Mouse (Mus musculus): ENCODE results near the gene Pcdh7. TPM values are rescaled to one million over a fixed set of nuclear protein-coding genes. Genes with fewer than 3 reads are reported as not detected.

Pcdh7 gene
- polyA plus RNA-seq, 2 experiments: 0.34 to 0.64 TPM

DNA sequence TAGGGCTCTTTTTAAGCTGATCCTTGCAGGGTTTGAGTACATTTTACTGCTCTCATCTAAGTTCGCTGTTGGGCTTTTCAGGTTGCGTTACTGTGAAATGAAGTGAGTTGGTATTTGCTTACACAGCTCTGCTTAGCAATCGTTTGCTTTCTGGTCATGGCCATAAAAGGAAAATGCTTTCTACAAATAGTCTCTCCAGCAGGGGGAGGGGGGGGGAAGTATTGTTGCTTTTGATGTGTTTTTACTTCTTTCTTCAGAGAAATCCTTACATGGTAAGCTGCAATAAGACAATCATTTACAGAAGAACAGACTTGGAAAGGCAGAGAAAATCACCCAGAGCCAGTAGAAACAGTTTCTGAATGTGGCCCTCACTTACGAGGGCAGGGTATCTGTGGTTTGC lies 150.9 kb downstream of the Pcdh7 start:
- ATAC-seq (ENCODE audit: insufficient read depth): no peak
- H3K4me1 ChIP-seq (replicated peaks; ENCODE audit: control insufficient read depth in 2 of 2, insufficient read depth in 2 of 2, low read length in 1 of 2): no peaks in the 10 kb centered on the region
- no peak overlapping the region for H3K4me3 ChIP-seq (ENCODE audit: insufficient read depth in 1 of 2, low read depth in 2 of 2, low read length in 2 of 2)
- H3K9me3 ChIP-seq (ENCODE audit: control insufficient read depth, low read length): no peaks in the 10 kb centered on the region
- no peak for DNase-seq (ENCODE audit: low read depth in 3 of 3, low spot score in 3 of 3)
- no peaks in the 10 kb centered on the region for H3K27me3 ChIP-seq (ENCODE audit: control insufficient read depth, insufficient read depth, low read length)
- TF ChIP-seq EP300 (IDR thresholded peaks at IDR 0.05; ENCODE audit: low read depth): no peak
- TF ChIP-seq CTCF (IDR thresholded peaks at IDR 0.05; ENCODE audit: low read depth): no peak
- no peaks in the 10 kb centered on the region for H3K36me3 ChIP-seq (replicated peaks; ENCODE audit: control insufficient read depth, insufficient read depth, low read depth)
- H3K27ac ChIP-seq: no peak overlapping the region
- no peak overlapping the region for H3K4me2 ChIP-seq (ENCODE audit: low read depth)
- no peak overlapping the region for H3K9ac ChIP-seq (replicated peaks)
- 54% methylated on average over 4 of the region's 4 CpGs for WGBS (ENCODE audit: insufficient replicate concordance)

DNA sequence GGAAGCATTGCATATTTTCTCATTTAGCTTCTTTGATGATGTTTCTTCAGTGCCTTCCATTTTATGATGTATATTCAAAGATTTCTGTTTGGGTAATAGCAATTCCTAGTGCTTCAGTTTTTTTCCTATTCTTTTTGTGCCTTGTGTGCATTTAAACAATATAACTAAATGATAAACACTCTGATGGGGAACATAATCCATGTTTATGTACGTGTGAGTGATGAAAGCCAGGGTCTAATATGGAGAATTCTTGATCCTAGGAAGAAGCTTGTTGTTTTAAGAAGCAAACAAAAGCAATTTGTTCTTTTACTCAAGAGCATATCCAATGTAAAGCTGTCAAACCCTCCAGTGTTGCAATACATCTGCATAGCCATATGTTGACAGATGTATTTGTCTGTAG lies 153.0 kb downstream of the Pcdh7 start:
- TF ChIP-seq EP300 (IDR thresholded peaks at IDR 0.05; ENCODE audit: low read depth) (no peak), CTCF (IDR thresholded peaks at IDR 0.05; ENCODE audit: low read depth) (no peak)
- no peak for DNase-seq (ENCODE audit: low read depth in 3 of 3, low spot score in 3 of 3)
- 52% methylated on average over 1 of the region's 1 CpGs for WGBS (ENCODE audit: insufficient replicate concordance)

DNA sequence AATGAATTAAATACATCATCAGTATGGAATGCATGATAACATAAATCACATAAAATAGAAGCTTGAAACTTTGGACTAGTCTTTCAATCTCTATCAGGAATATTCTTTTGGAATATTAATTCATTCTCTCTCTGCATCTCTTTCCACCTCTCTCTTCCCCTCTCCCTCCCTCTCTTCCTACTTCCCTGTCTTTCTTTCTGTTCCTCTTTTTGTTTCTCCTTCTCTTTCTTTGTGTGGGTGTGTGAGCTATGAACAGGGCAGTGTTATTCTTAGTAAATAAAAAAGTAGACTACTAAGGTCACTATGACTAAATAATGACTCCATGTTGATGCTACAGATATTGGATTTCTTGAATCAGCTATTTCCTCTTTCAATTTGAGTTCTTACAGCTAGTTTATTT lies 167.2 kb downstream of the Pcdh7 start:
- Histone ChIP-seq H3K36me3 (replicated peaks; ENCODE audit: control insufficient read depth, insufficient read depth, low read depth) (no peaks in the 10 kb centered on the region), H3K4me1 (replicated peaks; ENCODE audit: control insufficient read depth in 2 of 2, insufficient read depth in 2 of 2, low read length in 1 of 2) (no peaks in the 10 kb centered on the region), H3K4me3 (ENCODE audit: insufficient read depth in 1 of 2, low read depth in 2 of 2, low read length in 2 of 2) (no peak overlapping the region), H3K9ac (replicated peaks) (no peak overlapping the region), H3K9me3 (ENCODE audit: control insufficient read depth, low read length) (no peaks in the 10 kb centered on the region), H3K4me2 (ENCODE audit: low read depth) (no peak overlapping the region), H3K27me3 (ENCODE audit: control insufficient read depth, insufficient read depth, low read length) (no peaks in the 10 kb centered on the region), H3K27ac (no peak overlapping the region)
- DNase-seq (ENCODE audit: low read depth in 3 of 3, low spot score in 3 of 3) (no peak), ATAC-seq (ENCODE audit: insufficient read depth) (no peak)
- TF ChIP-seq EP300 (IDR thresholded peaks at IDR 0.05; ENCODE audit: low read depth): no peak
- TF ChIP-seq CTCF (IDR thresholded peaks at IDR 0.05; ENCODE audit: low read depth): no peak

More for the DNA sequence above, 153.0 kb downstream of the Pcdh7 start:
- no peak overlapping the region for H3K4me3 ChIP-seq (ENCODE audit: insufficient read depth in 1 of 2, low read depth in 2 of 2, low read length in 2 of 2)
- no peaks in the 10 kb centered on the region for H3K27me3 ChIP-seq (ENCODE audit: control insufficient read depth, insufficient read depth, low read length)
- H3K36me3 ChIP-seq (replicated peaks; ENCODE audit: control insufficient read depth, insufficient read depth, low read depth): no peaks in the 10 kb centered on the region
- no peak overlapping the region for H3K9ac ChIP-seq (replicated peaks)
- ATAC-seq (ENCODE audit: insufficient read depth): no peak
- no peaks in the 10 kb centered on the region for H3K4me1 ChIP-seq (replicated peaks; ENCODE audit: control insufficient read depth in 2 of 2, insufficient read depth in 2 of 2, low read length in 1 of 2)
- H3K4me2 ChIP-seq (ENCODE audit: low read depth): no peak overlapping the region
- H3K27ac ChIP-seq: no peak overlapping the region
- no peaks in the 10 kb centered on the region for H3K9me3 ChIP-seq (ENCODE audit: control insufficient read depth, low read length)

DNA sequence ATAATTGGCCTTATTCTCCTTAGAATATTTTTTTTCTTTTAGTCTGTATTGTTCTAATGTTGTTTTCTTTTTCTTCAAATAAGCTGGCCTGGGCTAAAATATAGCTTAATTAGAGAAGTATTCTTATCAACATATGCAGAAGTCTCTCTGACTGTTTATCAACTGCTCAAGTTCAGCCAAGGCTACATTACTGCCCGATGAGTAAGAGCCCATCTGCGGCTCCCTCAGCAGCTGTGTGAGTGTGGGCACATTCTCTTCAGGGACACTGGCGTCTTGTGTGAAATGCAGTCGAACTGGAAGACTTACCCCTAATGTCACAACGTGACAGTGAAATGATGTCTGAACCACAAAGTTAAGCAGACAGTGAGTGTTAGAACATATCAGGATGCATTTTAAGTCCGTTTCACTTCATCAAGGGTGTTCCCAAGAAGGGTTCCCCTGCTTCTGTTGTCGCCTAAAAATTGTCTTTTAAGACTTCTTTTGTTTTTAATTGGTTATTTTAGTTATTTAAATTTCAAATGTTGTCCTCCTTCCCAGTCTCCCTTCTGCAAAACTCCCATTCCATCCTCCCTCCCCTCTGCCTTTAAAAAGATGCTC lies 181.3 kb downstream of the Pcdh7 start:
- DNase-seq (ENCODE audit: low read depth in 3 of 3, low spot score in 3 of 3) (peak; percentile 17 to 44 (median 26)), ATAC-seq (ENCODE audit: insufficient read depth) (peak; percentile 89)
- Histone ChIP-seq H3K9ac (replicated peaks) (no peak overlapping the region), H3K27me3 (ENCODE audit: control insufficient read depth, insufficient read depth, low read length) (no peaks in the 10 kb centered on the region), H3K36me3 (replicated peaks; ENCODE audit: control insufficient read depth, insufficient read depth, low read depth) (no peaks in the 10 kb centered on the region), H3K4me1 (replicated peaks; ENCODE audit: control insufficient read depth in 2 of 2, insufficient read depth in 2 of 2, low read length in 1 of 2) (peaks cover 2 to 5% of the 10 kb centered on the region in 2 experiments; a peak in 3 of 4 replicates), H3K4me2 (ENCODE audit: low read depth) (peak overlapping the region; percentile 47), H3K27ac (no peak overlapping the region), H3K4me3 (ENCODE audit: insufficient read depth in 1 of 2, low read depth in 2 of 2, low read length in 2 of 2) (no peak overlapping the region), H3K9me3 (ENCODE audit: control insufficient read depth, low read length) (no peaks in the 10 kb centered on the region)
- peak; percentile 39; the same call in 1 of the 2 replicates for TF ChIP-seq EP300 (IDR thresholded peaks at IDR 0.05; ENCODE audit: low read depth)
- no peak for TF ChIP-seq CTCF (IDR thresholded peaks at IDR 0.05; ENCODE audit: low read depth)
- 21% methylated on average over 7 of the region's 7 CpGs for WGBS (ENCODE audit: insufficient replicate concordance)

DNA sequence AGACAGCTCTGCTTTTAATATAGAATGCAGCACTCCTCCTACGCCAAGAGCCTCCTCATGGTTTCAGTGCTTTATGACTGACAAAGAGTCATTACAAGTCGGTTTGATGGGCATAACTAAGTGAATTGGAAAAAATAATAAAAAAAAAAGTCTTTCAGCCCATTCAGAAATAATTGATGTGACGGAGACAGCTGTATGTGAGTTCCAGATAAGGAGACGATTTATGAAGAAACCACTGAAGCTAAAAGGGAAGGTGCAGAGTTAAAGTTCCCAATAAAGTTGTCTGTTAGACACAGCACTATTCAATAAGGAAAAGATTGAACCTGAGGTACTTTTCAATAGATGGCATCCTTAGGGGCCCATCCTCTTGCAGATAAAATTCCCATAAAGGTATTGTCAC lies 189.5 kb downstream of the Pcdh7 start:
- DNase-seq (ENCODE audit: low read depth in 3 of 3, low spot score in 3 of 3): no peak
- H3K4me3 ChIP-seq (ENCODE audit: insufficient read depth in 1 of 2, low read depth in 2 of 2, low read length in 2 of 2): no peak overlapping the region
- TF ChIP-seq CTCF (IDR thresholded peaks at IDR 0.05; ENCODE audit: low read depth): no peak
- H3K4me2 ChIP-seq (ENCODE audit: low read depth): no peak overlapping the region
- ATAC-seq (ENCODE audit: insufficient read depth): no peak
- WGBS (ENCODE audit: insufficient replicate concordance): 36% methylated on average over 4 of the region's 4 CpGs
- H3K36me3 ChIP-seq (replicated peaks; ENCODE audit: control insufficient read depth, insufficient read depth, low read depth): no peaks in the 10 kb centered on the region
- no peaks in the 10 kb centered on the region for H3K9me3 ChIP-seq (ENCODE audit: control insufficient read depth, low read length)
- H3K9ac ChIP-seq (replicated peaks): no peak overlapping the region
- no peaks in the 10 kb centered on the region for H3K4me1 ChIP-seq (replicated peaks; ENCODE audit: control insufficient read depth in 2 of 2, insufficient read depth in 2 of 2, low read length in 1 of 2)
- H3K27me3 ChIP-seq (ENCODE audit: control insufficient read depth, insufficient read depth, low read length): no peaks in the 10 kb centered on the region
- H3K27ac ChIP-seq: no peak overlapping the region

Data from liver, embryonic 14.5 days (tissue).